Mouse (Mus musculus) adrenal gland, adult 2 months (tissue): ENCODE results near the gene Pax6. TPM values are rescaled to one million over a fixed set of nuclear protein-coding genes. Genes with fewer than 3 reads are reported as not detected.

Experiments
- DNase-seq: peaks from one replicate; pipeline ENCODE4 v3.0.0; 2021
- polyA plus RNA-seq: library from polyadenylated mRNA; depleted of rRNA; stranded (reverse); fragments of >200 nt; gene quantifications from 2 replicates; pipeline ENCODE4 v1.2.3, GENCODE M21; 2012; rRNA removed
- total RNA-seq, 2 experiments: library from RNA; stranded (reverse); gene quantifications; 2 replicates each; pipeline ENCODE4 v1.2.3; 2021

Gene Pax6
- total and polyA plus RNA-seq, 3 experiments: not detected

DNA sequence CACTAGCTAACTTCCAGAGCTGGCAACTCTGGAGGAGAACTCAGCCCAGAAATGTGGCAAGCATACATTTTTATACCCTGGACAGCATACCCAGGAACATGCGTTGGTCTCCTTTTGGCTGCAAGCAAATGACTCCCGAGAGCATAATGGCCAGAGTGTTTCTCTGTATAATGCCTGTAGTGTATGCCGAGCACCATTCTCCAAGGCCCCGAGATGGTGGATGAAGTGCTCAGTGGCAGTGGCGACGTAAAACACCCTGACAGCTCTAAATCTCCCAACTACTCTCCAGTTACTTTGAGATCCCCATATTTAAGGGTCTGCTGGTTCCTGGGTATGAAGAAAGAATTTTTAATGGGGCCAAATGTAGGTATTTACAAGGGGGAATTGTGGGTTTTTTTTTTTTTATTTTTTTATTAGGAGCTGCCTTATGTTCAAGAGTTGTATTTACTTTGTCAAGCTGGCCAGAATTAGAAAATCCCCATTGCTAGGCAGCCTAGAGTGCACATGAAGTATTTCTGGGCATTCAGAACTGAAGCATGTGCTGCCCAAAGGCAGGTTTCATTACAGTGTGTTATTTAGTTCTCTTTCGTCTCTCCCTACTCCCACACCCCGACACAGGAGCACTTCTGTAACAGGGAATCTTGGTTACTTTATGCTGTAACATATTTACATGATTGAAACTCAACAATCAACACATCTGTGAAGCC, 46.9 kb downstream of the Pax6 start:
- no peak for DNase-seq

DNA sequence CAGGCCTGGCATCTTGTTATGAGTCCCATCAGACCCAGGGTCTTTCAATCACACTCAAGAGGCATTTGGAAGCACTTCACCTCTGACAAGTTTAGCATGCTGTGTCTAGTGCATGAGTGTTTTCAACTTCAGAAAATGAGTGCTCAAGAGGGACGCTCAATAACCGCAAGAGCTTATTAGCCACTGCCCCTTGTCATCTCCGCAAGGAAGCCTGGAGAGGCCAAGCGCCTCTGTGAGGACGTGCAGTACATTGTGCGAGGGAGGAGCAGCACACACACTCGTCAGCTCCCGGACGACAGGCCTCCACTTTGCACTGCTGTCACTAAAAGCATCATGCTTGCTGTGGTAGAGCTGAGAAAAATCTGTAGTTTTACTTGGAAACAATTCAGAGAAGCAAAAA, 58.0 kb downstream of the Pax6 start:
- DNase-seq: no peak

DNA sequence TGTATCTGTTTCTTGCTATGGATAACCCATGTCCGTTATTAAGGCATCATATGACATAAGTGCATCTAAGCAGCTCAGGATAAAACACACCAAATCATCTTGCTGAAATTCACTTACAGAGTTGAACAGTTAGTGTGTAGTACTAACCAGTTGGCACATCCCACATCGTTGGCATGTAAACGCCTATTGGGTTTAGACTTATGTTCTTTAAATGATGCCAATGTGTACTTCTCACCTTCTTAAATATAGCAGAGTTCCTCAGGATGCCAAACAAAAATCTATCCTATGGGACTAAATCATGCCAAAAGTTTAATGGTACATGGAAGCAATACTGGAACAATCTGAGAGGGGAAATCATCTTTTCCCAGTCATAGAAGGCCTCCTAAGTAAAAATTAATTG, 62.0 kb downstream of the Pax6 start:
- DNase-seq: no peak

DNA sequence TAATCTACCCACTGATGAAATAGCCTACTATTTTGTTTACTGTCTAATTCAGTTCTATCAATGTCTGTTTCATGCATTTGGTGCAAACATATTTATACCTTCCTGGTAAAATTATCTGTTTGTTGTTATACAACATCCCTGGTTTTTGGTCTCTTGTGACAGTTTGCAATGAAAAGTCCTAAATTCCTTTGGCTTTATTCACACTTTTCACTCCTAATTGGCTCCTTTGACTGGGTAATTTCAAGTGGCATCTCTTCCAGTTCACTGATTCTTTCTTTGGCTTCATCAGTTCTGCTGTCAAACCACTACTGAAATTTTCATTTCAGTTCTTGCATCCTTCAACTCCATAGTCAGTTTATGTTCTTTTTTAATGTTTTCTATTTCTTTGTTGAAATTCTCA, 67.5 kb downstream of the Pax6 start:
- no peak for DNase-seq

DNA sequence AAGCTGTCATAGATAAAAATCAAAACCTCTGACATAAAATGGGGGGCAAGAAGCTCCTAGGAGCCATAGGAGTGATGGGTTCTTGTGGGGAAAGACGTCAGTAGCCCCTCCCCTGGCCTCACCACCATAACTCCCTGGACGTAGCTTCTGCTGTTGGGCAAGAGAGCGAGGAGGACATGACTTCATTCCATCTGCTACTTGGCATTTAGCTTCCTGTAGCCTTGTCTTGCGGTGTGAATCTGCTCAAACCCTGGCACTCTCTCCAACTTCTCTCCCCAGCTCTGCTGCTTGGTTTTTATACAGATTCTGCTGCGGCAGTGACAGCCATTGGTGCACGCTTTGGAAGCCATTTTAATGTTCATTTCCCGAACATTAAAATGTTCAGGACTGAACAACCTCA, 78.2 kb downstream of the Pax6 start:
- DNase-seq: no peak

Other genes starting within 250 kb of the Pax6 start
- gene Elp4, start 235.7 kb downstream of the Pax6 start, total RNA-seq: 10 to 100 TPM; 12.9 to 17.1 TPM
- gene Elp4, start 235.7 kb downstream of the Pax6 start, polyA plus RNA-seq: 12.6 and 16.9 TPM in 2 replicates
- gene Immp1l, start 235.7 kb downstream of the Pax6 start, total RNA-seq: 10 to 100 TPM; 46.4 to 52.7 TPM
- gene Immp1l, start 235.7 kb downstream of the Pax6 start, polyA plus RNA-seq: 1.4 and 1.9 TPM in 2 replicates